Mouse (Mus musculus) megakaryocyte progenitor cell, adult 5-6 weeks (primary cell): ENCODE measurements at regions not wholly inside any gene's neighbourhood (a gene's known extent, or its start where the extent isn't known, plus 50 kb on each side); places are given as distances from the start of the nearest gene placed in this dataset.
A peak's percentile ranks its signal among the peaks of the same experiment; 100 is the strongest.

Source experiments
- ATAC-seq: replicated peaks from 2 replicates; pipeline ENCODE4 v1.8.0; 2016; ENCODE audit warnings: mild to moderate bottlenecking, moderate TSS enrichment, inconsistent platforms; ENCODE audit not compliant: poor library complexity

DNA sequence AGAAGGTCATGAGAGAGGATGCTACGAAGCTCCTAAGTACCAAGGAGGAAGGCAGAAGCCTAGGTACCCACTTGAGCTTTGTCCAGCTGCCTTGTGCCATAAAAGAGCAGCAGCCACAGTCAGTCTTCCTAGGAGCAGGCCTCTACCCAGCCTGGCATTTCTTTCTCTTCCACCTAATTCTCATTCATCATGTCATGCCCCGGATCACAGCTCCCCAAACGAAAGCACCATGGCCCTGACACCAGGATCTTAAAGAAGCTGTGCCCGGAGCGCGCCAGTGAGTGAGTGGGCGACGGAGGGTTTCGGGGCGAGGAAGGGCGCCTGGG is 607.2 kb downstream of the Psat1 start:
- ATAC-seq, result no peak

DNA sequence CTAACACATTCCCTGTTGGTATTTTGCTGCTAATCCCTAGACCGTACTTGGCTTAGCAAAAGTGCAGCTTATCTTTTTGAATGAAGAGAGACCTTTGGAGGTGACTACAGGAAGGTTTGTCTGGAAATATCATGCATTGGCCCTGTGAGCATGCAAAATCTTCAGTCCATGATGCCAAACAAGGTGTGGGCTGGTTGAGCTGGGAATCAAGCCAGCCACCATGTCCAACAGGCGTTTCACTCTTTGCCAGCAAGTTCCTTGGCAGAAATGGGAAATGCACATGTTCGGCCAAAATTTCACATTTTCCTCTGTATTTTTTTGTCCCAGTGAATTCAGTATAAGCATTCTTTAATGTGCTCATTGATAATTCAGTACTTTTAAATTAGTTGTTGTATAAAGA is 617.0 kb downstream of the Psat1 start:
- ATAC-seq, result no peak

DNA sequence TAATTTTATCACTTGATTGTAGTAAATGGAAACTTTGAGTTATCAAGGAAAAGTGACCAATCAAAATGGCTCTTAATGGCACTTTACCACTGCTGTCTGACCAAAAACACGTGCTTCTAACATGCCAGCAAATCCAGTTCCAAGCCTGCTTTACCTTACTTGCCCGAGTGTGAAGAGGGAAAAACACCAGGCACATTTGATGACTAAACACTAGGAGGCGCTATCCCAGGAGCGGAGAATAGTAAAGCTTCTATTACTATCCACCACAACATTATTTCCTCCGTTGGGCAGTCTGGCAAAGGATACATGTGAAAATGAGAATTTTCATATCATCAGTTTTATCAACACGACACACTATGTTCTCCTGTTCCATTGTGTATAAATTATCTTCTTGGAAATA is 647.7 kb downstream of the Psat1 start:
- peak; percentile 54; the same call in 1 of the 2 replicates for ATAC-seq

DNA sequence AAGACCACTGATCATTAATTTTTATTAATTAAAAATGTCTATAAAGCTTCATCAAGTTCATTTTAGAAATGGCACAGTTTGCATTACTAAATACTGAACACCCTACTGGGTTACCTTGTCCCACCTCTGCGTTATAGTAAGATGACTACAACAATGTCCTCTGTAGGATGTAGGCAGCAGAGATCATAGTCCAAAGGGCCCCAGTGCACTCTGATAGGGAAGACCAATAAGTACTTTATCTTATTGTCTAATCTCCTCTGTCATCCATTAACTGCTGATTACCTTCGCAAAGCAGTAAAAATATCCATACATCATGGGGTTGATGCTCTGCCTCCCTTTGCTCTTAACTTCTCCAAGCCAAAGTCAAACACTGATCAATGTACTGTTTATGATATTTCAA is 662.1 kb downstream of the Psat1 start:
- no peak for ATAC-seq

DNA sequence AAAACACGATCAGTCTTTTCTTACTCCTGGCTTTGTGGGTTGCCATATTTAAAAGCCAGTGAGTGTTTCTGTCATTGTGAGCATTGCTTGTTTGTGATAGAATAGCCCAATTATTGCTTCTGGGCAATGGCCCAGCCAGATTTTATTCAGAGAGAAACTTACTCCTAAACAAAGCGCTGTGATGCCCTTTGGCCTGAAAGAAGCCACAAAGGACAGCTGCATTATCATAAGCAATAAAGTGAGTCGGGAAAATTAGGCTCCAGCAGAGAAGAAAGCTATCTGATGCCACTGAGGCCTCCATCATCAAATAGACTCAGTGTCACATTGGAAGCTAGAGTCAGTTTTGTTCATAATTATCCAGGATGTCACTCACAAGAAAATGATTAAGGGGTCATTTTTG is 644.9 kb upstream of the Tle4 start:
- no peak for ATAC-seq

DNA sequence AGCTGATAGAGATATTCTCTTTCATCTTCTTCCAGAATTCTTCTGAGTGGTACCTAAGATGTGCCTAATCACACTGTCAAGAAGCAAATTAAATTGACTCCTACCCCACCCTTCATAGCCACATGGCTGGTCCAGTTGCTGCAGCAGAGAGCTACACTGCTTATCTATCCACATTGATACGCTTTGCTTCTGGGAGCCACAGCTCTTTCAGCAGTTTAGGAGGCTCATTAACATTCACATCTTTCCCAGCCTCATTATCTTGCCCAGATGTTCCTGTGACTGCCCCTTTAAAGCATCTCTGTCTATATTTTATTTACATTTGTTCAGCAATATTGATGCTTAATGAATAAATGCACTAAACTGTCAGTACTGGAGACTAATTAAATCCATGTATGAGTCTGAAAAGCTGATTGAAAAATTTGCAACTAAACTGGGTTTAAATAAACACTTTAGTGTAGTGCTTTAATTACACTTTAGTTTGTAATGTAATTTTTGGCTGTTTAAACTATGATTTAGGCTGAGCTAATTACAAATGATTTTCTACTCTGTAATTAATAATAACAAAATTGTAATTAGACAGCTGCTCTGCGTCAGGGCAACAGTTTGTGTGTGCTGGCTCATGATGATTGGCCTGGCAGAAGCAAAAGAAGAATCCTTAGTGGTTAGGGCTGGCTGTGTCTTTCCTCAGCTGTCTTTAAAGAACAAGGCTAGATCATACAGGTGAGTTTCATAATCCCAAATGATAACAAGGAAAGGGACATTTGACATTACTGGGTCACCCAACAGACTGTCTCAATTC is 632.5 kb upstream of the Tle4 start:
- ATAC-seq, result no peak

DNA sequence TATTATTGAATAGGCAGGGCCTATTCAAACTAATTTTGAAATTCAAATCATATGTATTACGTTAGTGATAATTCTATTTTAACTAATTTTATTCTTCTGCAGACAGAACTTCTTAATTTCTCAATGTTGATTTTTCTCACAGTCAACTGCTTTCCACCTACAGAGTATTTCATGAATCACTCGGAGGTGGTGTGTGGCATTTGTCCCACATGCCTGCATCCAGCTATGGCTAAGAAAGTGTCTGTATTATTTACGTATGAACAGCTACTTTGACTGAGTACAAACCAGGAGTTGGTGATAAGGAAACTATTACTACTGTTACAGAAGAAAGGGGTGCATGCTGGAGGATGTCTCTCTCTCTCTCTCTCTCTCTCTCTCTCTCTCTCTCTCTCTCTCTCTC is 619.5 kb upstream of the Tle4 start:
- ATAC-seq, result no peak

DNA sequence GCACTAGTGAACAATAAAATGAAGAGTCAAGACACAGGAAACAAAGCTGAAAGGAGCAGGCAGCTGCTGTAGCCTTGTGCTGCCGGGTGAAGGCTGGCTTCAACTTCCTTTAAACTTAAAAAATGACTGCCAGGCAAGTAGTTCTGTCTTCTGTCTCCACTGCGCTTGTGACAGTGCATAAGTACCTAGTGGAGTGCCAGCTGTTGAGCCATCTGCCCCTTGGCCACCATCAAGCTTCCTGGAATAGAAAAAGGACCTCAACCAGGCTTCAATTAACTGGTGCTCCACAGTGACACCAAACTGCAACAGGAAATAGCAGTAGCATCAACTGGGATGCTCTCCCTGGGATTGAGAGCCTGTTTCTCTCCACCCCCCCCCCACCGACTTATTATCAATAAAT is 616.8 kb upstream of the Tle4 start:
- ATAC-seq, result no peak

DNA sequence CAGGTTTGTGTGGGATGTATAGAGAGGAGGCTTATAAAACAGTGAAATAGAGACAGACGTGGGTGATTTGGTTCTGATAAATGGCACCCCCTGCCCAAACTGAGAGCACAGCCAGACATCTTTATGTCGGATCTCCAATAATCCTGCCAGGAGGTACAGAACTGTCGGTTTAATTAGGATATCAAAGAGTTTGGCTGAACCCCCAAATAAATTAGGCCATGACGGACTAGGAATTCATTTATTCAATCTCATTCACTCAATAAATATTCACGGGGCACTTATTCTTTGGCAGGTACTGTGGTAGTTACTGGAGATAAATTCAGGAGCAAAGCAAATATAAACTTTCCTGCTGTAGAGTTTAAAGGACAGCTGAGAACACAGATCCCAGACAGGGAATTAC is 615.0 kb upstream of the Tle4 start:
- no peak for ATAC-seq

DNA sequence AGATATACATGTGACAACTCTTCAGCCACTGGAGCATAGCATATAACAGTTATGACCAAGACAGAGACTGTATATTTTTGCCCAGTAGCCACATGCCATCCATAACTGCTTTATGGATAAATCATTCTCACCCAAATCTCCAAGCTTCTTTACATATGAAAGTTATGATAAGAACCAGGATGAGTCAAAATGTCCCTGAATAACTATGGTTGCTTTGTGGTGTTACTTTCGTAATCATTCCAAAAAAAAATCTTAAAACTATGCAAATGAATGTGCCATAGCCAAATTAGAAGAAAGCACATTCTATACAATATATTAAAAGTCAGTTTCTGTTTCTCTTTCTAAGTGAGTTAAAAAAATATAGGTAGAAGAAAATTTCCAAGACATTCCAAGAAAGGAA is 605.2 kb upstream of the Tle4 start:
- no peak for ATAC-seq

DNA sequence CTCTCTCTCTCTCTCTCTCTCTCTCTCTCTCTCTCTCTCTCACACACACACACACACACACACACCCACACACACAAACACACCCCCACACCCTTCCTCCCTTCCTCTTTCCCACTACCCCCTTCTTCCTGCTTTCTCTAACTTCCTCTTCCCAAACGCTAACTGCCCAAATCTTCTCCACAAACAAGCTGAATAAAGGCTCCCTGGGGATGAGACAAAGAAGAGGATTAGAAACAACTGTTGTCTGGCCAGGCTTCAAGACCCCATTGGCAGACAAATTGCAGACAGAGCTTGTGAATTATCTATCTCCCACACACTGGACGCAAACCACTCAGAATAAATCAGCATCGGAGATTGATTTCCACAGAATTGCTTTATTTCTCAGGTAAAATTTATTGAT is 603.4 kb upstream of the Tle4 start:
- ATAC-seq, result 0 out of 2 replicates have a peak, but pooled peaks have one; percentile 34

DNA sequence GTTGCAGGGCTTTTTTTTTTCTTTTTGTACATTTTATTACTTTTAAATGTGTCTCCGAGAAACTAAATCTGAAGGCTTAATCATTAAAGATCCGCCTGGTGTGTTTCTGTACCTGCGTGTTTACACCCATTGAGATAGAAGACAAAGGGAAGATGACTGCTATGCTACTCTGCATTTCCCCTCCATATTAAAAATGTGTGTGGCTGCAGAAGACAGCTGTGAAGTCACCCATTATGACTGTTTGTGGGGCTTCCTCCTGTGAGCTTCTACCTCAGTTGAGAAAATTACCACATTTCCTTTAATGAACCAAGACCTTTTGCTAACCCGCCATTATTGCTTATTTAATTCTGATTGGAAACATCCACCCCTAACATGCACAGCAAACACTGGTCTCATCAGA is 602.9 kb upstream of the Tle4 start:
- no peak for ATAC-seq

DNA sequence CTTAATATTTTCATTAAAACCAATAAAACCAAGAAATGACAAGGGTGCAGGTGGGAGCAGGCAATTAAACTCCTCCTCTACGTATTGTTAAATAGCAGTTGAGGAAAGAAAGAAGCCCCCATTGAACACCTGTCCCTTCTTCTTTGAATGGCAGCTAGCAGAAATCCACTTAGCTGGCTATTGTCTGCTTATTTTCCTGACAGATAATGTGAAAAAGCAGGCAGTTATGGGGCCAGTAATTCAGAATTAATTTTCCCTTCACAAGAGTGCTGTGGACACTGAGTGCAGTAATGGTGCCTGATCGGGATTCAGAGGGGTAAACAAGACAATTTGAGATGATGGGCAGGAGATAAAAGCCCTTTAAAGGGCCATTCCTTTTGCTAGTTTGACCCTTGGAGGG is 602.5 kb upstream of the Tle4 start:
- ATAC-seq, result no peak

DNA sequence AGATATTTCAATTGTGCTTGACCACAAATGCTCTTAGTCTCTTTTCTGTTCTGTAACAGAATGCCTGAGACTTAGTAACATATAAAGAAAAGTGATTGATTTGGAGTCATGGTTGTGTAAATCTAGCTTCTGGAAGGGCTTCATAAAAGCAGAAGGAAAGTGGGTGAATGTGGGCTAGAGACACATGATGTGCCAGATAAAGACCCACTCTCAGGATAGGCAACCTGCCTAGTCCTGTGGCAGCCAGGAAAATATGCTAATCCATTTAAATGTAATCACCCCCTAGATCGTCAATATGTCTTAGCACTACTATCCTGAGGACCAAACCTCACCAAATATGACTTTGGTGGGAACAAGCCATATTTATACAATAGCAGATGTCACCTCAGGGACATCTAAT is 601.8 kb upstream of the Tle4 start:
- ATAC-seq, result no peak

DNA sequence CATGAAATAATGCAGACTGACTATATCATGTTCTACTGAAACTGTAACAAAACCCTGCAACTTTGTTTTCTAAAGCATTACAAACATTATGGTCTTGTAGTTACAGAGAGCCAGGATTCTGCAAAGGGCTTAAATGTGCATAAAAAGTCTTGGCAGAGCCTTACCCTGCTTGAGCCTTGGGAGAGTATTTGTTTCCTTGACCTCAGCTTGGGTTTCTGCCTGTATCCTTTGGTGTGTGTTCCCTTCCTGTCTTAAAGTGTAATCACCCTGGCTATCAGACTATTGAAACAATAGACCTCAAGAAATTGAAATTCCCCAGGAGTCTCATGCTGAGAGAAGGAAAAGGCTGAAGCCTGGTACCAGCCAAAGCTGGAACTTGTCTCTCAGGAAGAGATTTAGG is 577.4 kb upstream of the Tle4 start:
- ATAC-seq, result no peak

DNA sequence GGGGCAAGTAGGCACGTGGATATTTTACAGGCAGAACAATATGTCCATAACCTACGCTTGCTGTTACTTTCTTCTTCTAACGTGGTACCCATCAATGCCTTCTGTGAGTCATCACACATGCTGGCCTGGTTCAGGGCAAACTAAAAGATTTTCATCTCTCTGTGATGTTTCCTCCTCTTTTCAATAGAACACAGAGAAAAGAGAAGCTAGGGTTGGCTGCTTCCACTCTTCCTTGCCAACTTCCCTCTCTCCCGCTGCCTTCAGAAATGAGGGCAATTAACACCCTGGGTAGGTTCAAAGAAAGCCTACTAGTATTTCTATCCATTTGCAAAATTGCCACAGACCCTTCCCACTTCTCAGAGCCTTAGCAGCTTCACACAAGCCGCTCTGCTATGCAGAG is 575.5 kb upstream of the Tle4 start:
- no peak for ATAC-seq

DNA sequence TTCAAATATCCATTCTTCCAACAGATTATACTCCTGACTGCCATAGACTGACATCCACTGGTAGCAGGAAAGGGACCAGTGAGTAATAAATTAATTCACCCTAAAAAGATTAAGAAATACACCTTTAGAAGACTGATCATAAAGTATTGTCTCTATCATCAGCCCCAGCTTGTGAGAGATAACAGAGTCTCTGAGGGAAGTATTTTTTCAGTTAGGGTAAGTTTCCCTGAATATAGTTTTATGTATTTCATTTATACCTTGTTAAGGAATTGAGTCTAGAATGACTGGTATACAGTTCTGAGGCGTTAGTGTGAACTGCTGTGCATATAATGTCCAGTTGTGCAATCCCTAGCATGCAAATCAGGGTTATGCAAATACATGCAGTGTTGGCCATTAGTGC is 569.3 kb upstream of the Tle4 start:
- no peak for ATAC-seq

DNA sequence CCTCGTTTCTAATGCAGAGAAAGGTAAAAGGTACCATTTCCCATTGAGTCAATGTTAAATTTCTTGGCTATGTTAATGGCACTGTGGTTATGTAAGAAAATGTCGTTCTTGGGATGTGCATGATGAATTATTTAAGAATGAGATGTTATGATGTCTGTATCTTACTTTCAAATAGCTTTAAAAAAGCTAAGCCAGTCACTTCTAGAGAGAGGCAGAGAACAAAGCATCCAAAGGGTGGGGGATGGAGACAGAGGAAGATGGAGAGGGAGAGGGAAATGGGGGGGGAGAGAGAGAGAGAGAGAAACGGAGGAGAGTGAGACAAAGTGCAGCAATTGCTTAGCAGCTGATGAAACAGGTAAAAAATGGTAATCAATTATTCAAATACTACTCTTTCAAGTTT is 562.8 kb upstream of the Tle4 start:
- no peak for ATAC-seq

DNA sequence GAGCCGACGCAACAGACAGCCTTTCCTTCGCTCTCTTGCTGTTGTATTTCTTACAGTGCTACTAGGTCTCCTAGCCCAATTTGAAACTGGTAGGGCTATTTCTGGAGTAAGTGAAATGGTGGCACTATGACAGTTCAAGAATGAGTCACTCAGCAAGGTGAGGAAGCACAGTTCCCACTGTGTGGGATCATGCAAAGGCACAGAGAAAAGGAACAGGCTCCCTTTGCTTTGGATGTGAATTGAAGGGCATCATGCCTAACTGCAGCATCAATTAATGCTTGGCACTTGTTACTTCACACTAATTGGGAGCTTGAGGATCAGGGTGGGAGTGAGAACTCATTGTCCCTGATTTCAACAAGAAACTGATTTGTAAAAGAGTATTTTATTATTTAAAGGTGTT is 560.8 kb upstream of the Tle4 start:
- no peak for ATAC-seq

DNA sequence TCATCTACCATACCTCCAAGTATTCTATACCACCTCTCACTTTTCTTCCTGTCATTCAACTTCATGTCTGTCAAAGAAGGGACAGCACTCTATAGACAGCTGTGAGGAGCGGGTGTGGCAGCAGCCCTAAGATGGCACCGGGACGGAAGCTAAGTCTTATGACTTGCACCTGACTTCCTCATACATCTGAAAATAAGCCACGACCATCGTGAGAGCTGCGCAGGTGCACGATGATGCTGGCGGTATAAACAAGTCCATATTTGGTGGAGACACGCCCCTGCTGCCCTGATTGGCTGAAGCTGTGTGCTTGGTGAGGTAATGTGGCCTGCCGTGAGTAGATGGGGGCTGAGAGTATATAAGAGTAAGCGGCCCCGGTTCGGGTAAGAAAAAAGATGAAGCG is 560.3 kb upstream of the Tle4 start:
- ATAC-seq, result no peak

DNA sequence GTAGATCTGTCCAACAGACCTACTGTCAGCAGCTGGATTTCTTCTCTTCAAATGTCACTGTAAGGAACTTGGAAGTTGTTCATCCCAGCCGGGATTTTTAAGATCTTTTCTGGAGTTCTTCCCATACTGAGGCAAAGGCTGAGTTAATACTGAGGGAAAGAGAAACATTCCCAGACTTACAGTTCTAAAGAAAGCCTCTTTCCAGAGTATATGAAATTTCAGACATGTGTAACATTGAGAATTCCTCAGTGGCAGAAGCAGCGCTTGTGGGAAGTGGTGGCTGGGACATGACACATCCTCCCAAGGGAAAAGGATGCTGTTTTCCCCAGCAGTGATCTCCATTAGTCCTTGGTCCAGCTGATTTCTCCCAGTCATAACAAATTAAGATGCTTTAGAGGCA is 556.8 kb upstream of the Tle4 start:
- no peak for ATAC-seq

DNA sequence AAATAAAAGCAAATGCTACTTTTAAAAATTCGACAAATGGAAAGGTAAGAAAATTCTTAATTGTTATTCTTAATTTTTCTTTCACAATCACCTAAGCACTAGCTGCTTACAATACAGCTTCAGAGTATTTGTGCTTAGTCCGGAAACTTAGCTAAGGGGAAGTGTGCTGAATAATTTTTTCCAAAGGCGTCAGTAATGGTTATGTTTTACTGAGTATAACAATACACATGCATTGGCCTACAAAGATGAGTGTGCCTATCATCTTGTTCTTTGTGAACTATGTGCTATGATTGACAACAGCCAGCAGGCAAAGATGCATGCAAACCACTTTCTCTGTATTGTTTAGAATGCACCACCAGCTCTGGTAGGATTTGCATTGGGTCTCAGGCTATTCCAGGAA is 548.5 kb upstream of the Tle4 start:
- no peak for ATAC-seq

DNA sequence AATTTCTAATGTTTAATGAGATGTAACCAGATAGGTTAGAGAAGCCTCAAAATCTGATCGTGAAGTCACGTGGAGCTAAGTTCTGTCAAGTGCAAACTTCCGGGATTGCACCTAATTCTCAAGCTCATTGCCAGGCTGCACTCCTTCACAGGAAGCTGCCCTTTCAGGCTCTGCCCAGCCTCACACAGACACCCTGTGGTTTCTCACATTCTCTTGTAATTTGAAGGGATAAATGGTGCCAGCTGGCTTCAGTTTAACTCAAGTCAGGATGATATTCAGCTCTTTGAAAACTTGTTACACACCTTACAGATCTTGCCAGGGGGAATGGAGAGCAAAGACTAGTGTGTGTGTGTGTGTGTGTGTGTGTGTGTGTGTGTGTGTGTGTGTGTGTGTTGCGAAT is 529.3 kb upstream of the Tle4 start:
- ATAC-seq, result no peak
